Mouse (Mus musculus) cortical plate, adult 2 months (tissue): ENCODE data around the gene Tead4.

Source experiments
- CTCF ChIP-seq: fragments of 200-500 bp; IDR thresholded peaks from 2 replicates; pipeline ENCODE4 v1.5.1; 2011; ENCODE audit warnings: mild to moderate bottlenecking, control low read depth, low read length; ENCODE audit not compliant: insufficient read depth; ENCODE audit errors: extremely low read depth
- POLR2A ChIP-seq: fragments of 200-500 bp; IDR thresholded peaks from 2 replicates; pipeline ENCODE4 v1.6.1; 2011; ENCODE audit warnings: mild to moderate bottlenecking, low read length, control low read depth; ENCODE audit not compliant: insufficient read depth; ENCODE audit errors: extremely low read depth

DNA sequence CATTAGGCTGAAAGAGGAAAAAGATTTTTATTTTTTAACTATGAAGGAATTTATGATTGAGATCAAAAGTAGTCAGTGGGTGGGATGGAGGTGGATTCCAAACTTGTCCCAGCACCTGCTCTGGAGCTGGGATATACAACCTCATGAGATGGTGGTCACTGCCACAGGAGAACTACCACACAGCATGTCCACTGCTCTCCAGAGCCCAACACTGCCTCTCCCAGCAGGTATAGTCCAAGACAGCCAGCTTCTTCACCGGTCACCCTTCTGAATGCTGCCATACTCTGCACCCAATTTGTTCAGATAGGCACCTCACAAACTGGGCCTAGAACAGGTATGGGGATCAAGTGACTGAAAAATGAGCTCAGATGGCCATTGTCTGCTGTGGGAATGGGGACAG lies 121.0 kb downstream of the Tead4 start:
- TF ChIP-seq POLR2A (no peak), CTCF (no peak)
